9 mouse cellular contexts compared by ENCODE assay signal in the genomic region with DNA sequence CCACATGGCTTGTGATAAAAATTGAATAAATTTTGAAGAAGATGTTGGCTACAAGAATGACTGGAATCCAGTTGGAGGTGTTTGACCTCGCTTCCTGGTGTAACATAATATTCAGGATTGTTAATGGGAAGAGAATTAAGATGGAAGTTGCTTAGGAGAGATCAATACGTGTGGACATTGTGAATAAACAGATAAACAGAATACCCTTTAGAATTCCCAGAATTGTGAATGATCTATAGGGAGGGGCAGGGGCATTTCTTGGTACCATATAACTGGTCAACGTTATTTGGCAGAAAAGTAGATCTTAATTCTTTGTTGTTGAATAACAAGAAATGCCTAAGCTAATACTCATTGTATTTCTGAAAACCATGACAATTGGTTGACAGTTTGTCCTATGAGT. TPM values are rescaled to one million over a fixed set of nuclear protein-coding genes. Genes with fewer than 3 reads are reported as not detected.
A peak's percentile ranks its signal among the peaks of the same experiment; 100 is the strongest.
DNase-seq lines count a peak whose midpoint lies in the region; ATAC-seq and TF ChIP-seq lines count a peak whose summit lies in the region.
"Had no signal": no experiment of that assay in that cellular context is flagged by ENCODE, and none has a peak within 500 bp of the region (broad histone marks: within the 10 kb centered on the region; RNA-seq: fewer than 3 reads in every experiment).

No protein-coding gene starts in this region.

- 0 out of 2 replicates have a peak overlapping the region, but pooled peaks have one; percentile 15 for H3K9ac ChIP-seq in heart, postnatal 0 days (replicated peaks; ENCODE audit: low read depth, low read length)
- H3K9ac ChIP-seq in hindbrain, embryonic 13.5 days = no peak overlapping the region
- no peak overlapping the region for H3K9ac ChIP-seq in midbrain, embryonic 12.5 days (replicated peaks)

- H3K9me3 ChIP-seq in heart, postnatal 0 days (replicated peaks; ENCODE audit: control insufficient read depth, low read length) = no peaks in the 10 kb centered on the region
- no peaks in the 10 kb centered on the region for H3K9me3 ChIP-seq in hindbrain, embryonic 13.5 days
- no peaks in the 10 kb centered on the region for H3K9me3 ChIP-seq in midbrain, embryonic 12.5 days

- intact Hi-C loops in heart, postnatal 36 days (cut with DNase I) = loop anchor here (10.0 kb wide), 2 partner anchors 244 to 436 kb away; no protein-coding TSS in a partner anchor

- no peaks in the 10 kb centered on the region for H3K36me3 ChIP-seq in heart, postnatal 0 days (replicated peaks; ENCODE audit: control insufficient read depth, insufficient read depth, low read length)
- no peaks in the 10 kb centered on the region for H3K36me3 ChIP-seq in hindbrain, embryonic 13.5 days
- H3K36me3 ChIP-seq in midbrain, embryonic 12.5 days = no peaks in the 10 kb centered on the region

- no peak for ATAC-seq in heart, postnatal 0 days (ENCODE audit: insufficient read depth, low read depth)
- no peak for ATAC-seq in hindbrain, embryonic 13.5 days (ENCODE audit: low FRiP score)
- no peak for ATAC-seq in midbrain, embryonic 12.5 days (ENCODE audit: low FRiP score, low read depth)

- H3K4me3 ChIP-seq in heart, postnatal 0 days (ENCODE audit: low read depth, low read length) = peak overlapping the region; percentile 79
- peak overlapping the region; percentile 57 for H3K4me3 ChIP-seq in brown adipose tissue, adult 24 weeks (ENCODE audit: insufficient read depth, low read depth, low read length)
- peak overlapping the region; percentile 80 for H3K4me3 ChIP-seq in hindbrain, embryonic 13.5 days
- H3K4me3 ChIP-seq in midbrain, embryonic 12.5 days = peak overlapping the region; percentile 29

- H3K4me2 ChIP-seq in heart, postnatal 0 days (ENCODE audit: low read depth, low read length) = peak overlapping the region; percentile 74
- H3K4me2 ChIP-seq in hindbrain, embryonic 13.5 days = peak overlapping the region; percentile 73
- H3K4me2 ChIP-seq in midbrain, embryonic 12.5 days (replicated peaks) = peak overlapping the region; percentile 75

- no peaks in the 10 kb centered on the region for H3K27me3 ChIP-seq in heart, postnatal 0 days (ENCODE audit: control insufficient read depth, insufficient read depth, low read length)
- no peaks in the 10 kb centered on the region for H3K27me3 ChIP-seq in hindbrain, embryonic 13.5 days
- no peaks in the 10 kb centered on the region for H3K27me3 ChIP-seq in midbrain, embryonic 12.5 days

- no peak for DNase-seq in heart, postnatal 0 days (ENCODE audit: low spot score)
- DNase-seq in heart, postnatal 36 days = no peak
- no peak for DNase-seq in adrenal gland, postnatal 25 days
- DNase-seq in gastrocnemius, adult 8-10 months (ENCODE audit: low spot score in 2 of 2) = no peak
- no peak for DNase-seq in spleen, adult 18-20 months
- DNase-seq: cerebellum, adult 2 months had no signal

- TF ChIP-seq CTCF in heart, postnatal 0 days (IDR thresholded peaks at IDR 0.05; ENCODE audit: low read depth) = no peak

- no peak for TF ChIP-seq EP300 in heart, postnatal 0 days (IDR thresholded peaks at IDR 0.05; ENCODE audit: low read depth)

- H3K4me1 ChIP-seq in heart, postnatal 0 days (ENCODE audit: control insufficient read depth, insufficient read depth) = peaks cover 20% of the 10 kb centered on the region
- peaks cover 12% of the 10 kb centered on the region for H3K4me1 ChIP-seq in brown adipose tissue, adult 24 weeks (ENCODE audit: control insufficient read depth, insufficient read depth, insufficient read length, low read length)
- peaks cover 31% of the 10 kb centered on the region for H3K4me1 ChIP-seq in hindbrain, embryonic 13.5 days (replicated peaks)
- H3K4me1 ChIP-seq in midbrain, embryonic 12.5 days = peaks cover 18% of the 10 kb centered on the region

- 64% methylated on average over 3 of the region's 3 CpGs for WGBS in heart, postnatal 0 days
- WGBS in hindbrain, embryonic 13.5 days = 61% methylated on average over 3 of the region's 3 CpGs
- 64% methylated on average over 3 of the region's 3 CpGs for WGBS in midbrain, embryonic 12.5 days

- no peak overlapping the region for H3K27ac ChIP-seq in heart, postnatal 0 days (ENCODE audit: low read depth)
- no peak overlapping the region for H3K27ac ChIP-seq in brown adipose tissue, adult 24 weeks (replicated peaks; ENCODE audit: low read depth, low read length)
- H3K27ac ChIP-seq in hindbrain, embryonic 13.5 days = no peak overlapping the region
- no peak overlapping the region for H3K27ac ChIP-seq in midbrain, embryonic 12.5 days (replicated peaks)

RNA-seq across cellular contexts. Expression of a gene that starts 2.0 kb away (rescaled TPM):
- total RNA-seq in heart, postnatal 0 days (2014; rRNA removed; ENCODE audit: low replicate concordance) = 8.8 and 19.6 TPM in 2 replicates
- 1.9 and 2.0 TPM in 2 replicates for polyA plus RNA-seq in heart, postnatal 0 days (2015; fragmentation: Nextera tagmentation; extraction: Ambion mirVana)
- total RNA-seq in heart, postnatal 36 days (2021) = 10 to 100 TPM; 10.9 to 12.1 TPM
- polyA plus RNA-seq in brown adipose tissue, adult 24 weeks (2012; ENCODE audit: insufficient read depth, insufficient read length, missing spikeins) = 5.2 and 7.3 TPM in 2 replicates
- polyA plus RNA-seq in hindbrain, embryonic 13.5 days (2015; fragmentation: Nextera tagmentation; extraction: Ambion mirVana) = 3.5 TPM in 2 replicates
- 6.1 and 6.8 TPM in 2 replicates for polyA plus RNA-seq in midbrain, embryonic 12.5 days (2016; fragmentation: Nextera tagmentation; extraction: Ambion mirVana)
- total RNA-seq in adrenal gland, postnatal 25 days (2021) = 12.8 and 13.9 TPM in 2 replicates
- 1 to 10 TPM; 4.9 to 7.7 (median 5.8) TPM for total RNA-seq in gastrocnemius, adult 8-10 months (2022)

Comparison
In these comparisons a context has a peak if more than half of its experiments do, and no peak if none do; other contexts are left out.
1. H3K4me3 ChIP-seq: peak in every context shown above with its lines; median percentile 80 in hindbrain, embryonic 13.5 days; 79 in heart, postnatal 0 days; 57 in brown adipose tissue, adult 24 weeks; 29 in midbrain, embryonic 12.5 days.